Mouse (Mus musculus) erythroblast, embryonic 14.5 days (primary cell): ENCODE results near the gene Smim11.

Source experiments
- GATA1 ChIP-seq: IDR thresholded peaks from 2 replicates; pipeline ENCODE4 v1.6.1; 2012; ENCODE audit warnings: low read length, inconsistent platforms, mixed read lengths
- TAL1 ChIP-seq: IDR thresholded peaks from 3 replicates; pipeline ENCODE4 v1.6.1; 2012; ENCODE audit warnings: low read length, inconsistent platforms, mixed read lengths

DNA sequence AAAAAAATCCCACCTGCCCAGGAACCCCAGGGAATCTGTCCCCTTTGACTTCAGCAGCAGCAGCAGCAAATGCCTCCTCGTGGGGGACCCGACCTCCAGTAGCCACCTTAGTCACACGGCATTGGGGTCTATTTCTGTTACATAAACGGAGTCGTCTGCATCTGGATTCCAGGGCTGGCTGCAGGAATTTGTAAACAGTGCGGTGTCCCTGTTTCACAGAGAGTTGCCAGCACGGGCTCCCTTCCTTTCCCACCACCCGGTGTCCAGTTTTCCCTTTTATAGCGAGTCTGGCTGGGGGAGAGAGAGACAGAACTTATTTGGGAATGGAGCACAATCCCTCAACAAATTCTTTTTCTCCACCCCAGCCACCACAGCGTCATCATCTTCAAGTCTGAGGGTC lies 16.0 kb upstream of the Smim11 start:
- TF ChIP-seq GATA1, result no peak
- no peak for TF ChIP-seq TAL1
